Mouse (Mus musculus): ENCODE results near the gene Aaed1.
"Not testable (repeated sequence)": the region's sequence is repeated elsewhere in the genome, so short reads cannot be mapped to it uniquely, and the experiment has no call there.

Aaed1 gene

GRCm38 (mm10) chr13:64273352-64273751, 39.2 kb downstream of the Aaed1 start:
- TF ChIP-seq POU5F1 (IDR thresholded peaks at IDR 0.05; ENCODE audit: borderline replicate concordance, low read length) (no peak), CTCF (conservative IDR thresholded peaks at IDR 0.05; ENCODE audit: low read length) (no peak), NANOG (IDR thresholded peaks at IDR 0.05; ENCODE audit: borderline replicate concordance, low read length) (no peak)
- Histone ChIP-seq H3K9me3 (ENCODE audit: low read length) (no peaks in the 10 kb centered on the region), H3K4me3 (replicated peaks; ENCODE audit: low read length) (peak overlapping the region; percentile 86; the same call in 1 of the 2 replicates), H3K4me1 (replicated peaks; ENCODE audit: low read depth, low read length) (peaks cover 21% of the 10 kb centered on the region), H3K36me3 (ENCODE audit: insufficient read depth, low read length) (no peaks in the 10 kb centered on the region), H3K27me3 (ENCODE audit: insufficient read depth, low read length) (peaks cover 37% of the 10 kb centered on the region)

GRCm38 (mm10) chr13:64268384-64268783, 44.1 kb downstream of the Aaed1 start:
- H3K4me1 ChIP-seq (replicated peaks; ENCODE audit: low read depth, low read length): peaks cover 6% of the 10 kb centered on the region
- no peak for TF ChIP-seq POU5F1 (IDR thresholded peaks at IDR 0.05; ENCODE audit: borderline replicate concordance, low read length)
- no peak for TF ChIP-seq NANOG (IDR thresholded peaks at IDR 0.05; ENCODE audit: borderline replicate concordance, low read length)
- TF ChIP-seq CTCF (conservative IDR thresholded peaks at IDR 0.05; ENCODE audit: low read length): no peak
- H3K27me3 ChIP-seq (ENCODE audit: insufficient read depth, low read length): peaks cover 17% of the 10 kb centered on the region
- H3K4me3 ChIP-seq (replicated peaks; ENCODE audit: low read length): no peak overlapping the region
- no peaks in the 10 kb centered on the region for H3K9me3 ChIP-seq (ENCODE audit: low read length)
- no peaks in the 10 kb centered on the region for H3K36me3 ChIP-seq (ENCODE audit: insufficient read depth, low read length)

DNA sequence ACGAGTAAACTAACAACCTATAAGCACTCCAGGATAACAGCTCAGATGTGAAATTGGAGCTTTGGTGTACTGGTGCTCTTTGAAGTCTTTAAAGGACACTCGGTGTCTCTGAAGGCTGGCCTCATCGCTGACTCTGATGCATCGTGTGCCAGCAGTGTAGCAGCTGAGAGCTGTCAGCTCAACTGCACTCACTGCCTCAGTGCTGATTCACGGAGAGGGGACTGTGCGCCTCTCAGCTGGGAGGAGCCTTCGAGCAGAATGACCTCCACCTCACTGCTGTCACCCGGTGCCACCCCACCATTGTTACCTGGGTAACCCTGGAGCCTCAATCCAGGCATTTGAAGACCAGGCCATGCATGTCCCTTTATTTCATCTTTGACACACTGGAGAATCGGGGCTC, 45.4 kb downstream of the Aaed1 start:
- H3K36me3 ChIP-seq (ENCODE audit: insufficient read depth, low read length): no peaks in the 10 kb centered on the region
- no peaks in the 10 kb centered on the region for H3K9me3 ChIP-seq (ENCODE audit: low read length)
- TF ChIP-seq POU5F1 (IDR thresholded peaks at IDR 0.05; ENCODE audit: borderline replicate concordance, low read length): no peak
- no peak for TF ChIP-seq NANOG (IDR thresholded peaks at IDR 0.05; ENCODE audit: borderline replicate concordance, low read length)
- TF ChIP-seq CTCF (conservative IDR thresholded peaks at IDR 0.05; ENCODE audit: low read length): no peak
- H3K4me3 ChIP-seq (replicated peaks; ENCODE audit: low read length): no peak overlapping the region
- H3K27me3 ChIP-seq (ENCODE audit: insufficient read depth, low read length): peaks cover 6% of the 10 kb centered on the region; the same call in 1 of the 2 replicates
- peaks cover 2% of the 10 kb centered on the region; the same call in 1 of the 2 replicates for H3K4me1 ChIP-seq (replicated peaks; ENCODE audit: low read depth, low read length)

GRCm38 (mm10) chr13:64264586-64264985, 47.9 kb downstream of the Aaed1 start:
- H3K27me3 ChIP-seq (ENCODE audit: insufficient read depth, low read length): no peaks in the 10 kb centered on the region
- no peak for TF ChIP-seq NANOG (IDR thresholded peaks at IDR 0.05; ENCODE audit: borderline replicate concordance, low read length)
- TF ChIP-seq POU5F1 (IDR thresholded peaks at IDR 0.05; ENCODE audit: borderline replicate concordance, low read length): no peak
- no peak for TF ChIP-seq CTCF (conservative IDR thresholded peaks at IDR 0.05; ENCODE audit: low read length)
- H3K9me3 ChIP-seq (ENCODE audit: low read length): no peaks in the 10 kb centered on the region
- H3K4me1 ChIP-seq (replicated peaks; ENCODE audit: low read depth, low read length): peaks cover 14% of the 10 kb centered on the region
- no peaks in the 10 kb centered on the region for H3K36me3 ChIP-seq (ENCODE audit: insufficient read depth, low read length)
- no peak overlapping the region for H3K4me3 ChIP-seq (replicated peaks; ENCODE audit: low read length)

- no peaks in the 10 kb centered on the region for H3K9me3 ChIP-seq (ENCODE audit: low read length)
- TF ChIP-seq CTCF (conservative IDR thresholded peaks at IDR 0.05; ENCODE audit: low read length): no peak
- no peak for TF ChIP-seq NANOG (IDR thresholded peaks at IDR 0.05; ENCODE audit: borderline replicate concordance, low read length)
- TF ChIP-seq POU5F1 (IDR thresholded peaks at IDR 0.05; ENCODE audit: borderline replicate concordance, low read length): no peak
- peaks cover 30% of the 10 kb centered on the region for H3K4me1 ChIP-seq (replicated peaks; ENCODE audit: low read depth, low read length)
- H3K27me3 ChIP-seq (ENCODE audit: insufficient read depth, low read length): no peaks in the 10 kb centered on the region
- H3K36me3 ChIP-seq (ENCODE audit: insufficient read depth, low read length): no peaks in the 10 kb centered on the region
- no peak overlapping the region for H3K4me3 ChIP-seq (replicated peaks; ENCODE audit: low read length)
Measured at GRCm38 (mm10) chr13:64259903-64260302, 52.6 kb downstream of the Aaed1 start.

DNA sequence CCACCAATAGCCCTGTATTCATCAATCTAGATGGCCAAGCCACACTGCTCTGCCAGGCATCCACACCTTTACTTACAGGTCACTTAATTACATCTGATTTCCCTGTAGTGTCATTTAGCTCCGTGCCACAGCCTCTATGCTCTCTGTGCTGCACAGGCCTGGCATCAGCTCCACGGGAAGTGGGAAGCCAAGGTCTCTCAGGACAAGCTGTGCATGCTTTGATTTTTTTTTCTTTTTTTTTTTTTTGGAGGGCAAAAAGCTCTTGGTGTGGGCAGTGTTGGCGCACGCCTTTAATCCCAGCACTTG, 54.0 kb downstream of the Aaed1 start:
- Histone ChIP-seq H3K36me3 (ENCODE audit: insufficient read depth, low read length) (no peaks in the 10 kb centered on the region), H3K4me1 (replicated peaks; ENCODE audit: low read depth, low read length) (peaks cover 41% of the 10 kb centered on the region), H3K4me3 (replicated peaks; ENCODE audit: low read length) (no peak overlapping the region), H3K27me3 (ENCODE audit: insufficient read depth, low read length) (no peaks in the 10 kb centered on the region), H3K9me3 (ENCODE audit: low read length) (no peaks in the 10 kb centered on the region)
- TF ChIP-seq NANOG (IDR thresholded peaks at IDR 0.05; ENCODE audit: borderline replicate concordance, low read length) (no peak), CTCF (conservative IDR thresholded peaks at IDR 0.05; ENCODE audit: low read length) (no peak)

DNA sequence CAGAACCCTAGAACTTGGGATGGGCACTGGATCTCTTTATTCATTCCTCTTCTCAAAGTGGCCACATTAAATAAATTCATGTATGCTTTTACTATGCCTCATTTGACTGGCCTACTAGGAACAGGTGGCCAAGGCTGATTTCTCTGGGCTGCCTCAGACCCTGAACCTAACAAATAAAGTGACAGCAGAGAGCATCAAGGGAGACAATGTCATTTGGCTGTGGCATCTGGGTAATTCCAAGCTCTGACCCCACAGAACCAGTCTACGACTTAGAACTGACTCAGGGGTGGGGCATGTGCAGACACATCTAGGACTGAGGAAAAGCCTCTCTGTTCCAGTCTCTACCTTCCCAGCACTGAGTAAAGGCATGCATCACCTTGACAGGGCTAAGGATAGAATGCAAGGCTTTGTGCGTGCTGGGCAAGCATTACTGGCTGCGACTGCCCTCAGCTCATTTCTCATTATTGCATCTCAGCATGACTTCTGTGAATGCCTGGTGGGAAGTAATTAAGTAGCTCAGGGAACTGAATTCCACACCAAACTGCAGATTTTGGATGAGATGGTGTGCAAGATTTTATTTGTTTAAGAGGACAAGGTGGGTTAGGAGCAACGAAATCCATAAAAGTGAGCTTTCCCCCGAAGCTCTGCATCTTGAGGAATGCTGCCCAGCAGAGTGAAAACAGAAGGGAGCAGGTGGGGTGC, 54.5 kb downstream of the Aaed1 start:
- no peaks in the 10 kb centered on the region for H3K36me3 ChIP-seq (ENCODE audit: insufficient read depth, low read length)
- H3K9me3 ChIP-seq (ENCODE audit: low read length): no peaks in the 10 kb centered on the region
- no peak for TF ChIP-seq POU5F1 (IDR thresholded peaks at IDR 0.05; ENCODE audit: borderline replicate concordance, low read length)
- TF ChIP-seq NANOG (IDR thresholded peaks at IDR 0.05; ENCODE audit: borderline replicate concordance, low read length): 0 out of 2 replicates have a peak, but pooled peaks have one; percentile 35
- peaks cover 46% of the 10 kb centered on the region for H3K4me1 ChIP-seq (replicated peaks; ENCODE audit: low read depth, low read length)
- no peak overlapping the region for H3K4me3 ChIP-seq (replicated peaks; ENCODE audit: low read length)
- no peaks in the 10 kb centered on the region for H3K27me3 ChIP-seq (ENCODE audit: insufficient read depth, low read length)

DNA sequence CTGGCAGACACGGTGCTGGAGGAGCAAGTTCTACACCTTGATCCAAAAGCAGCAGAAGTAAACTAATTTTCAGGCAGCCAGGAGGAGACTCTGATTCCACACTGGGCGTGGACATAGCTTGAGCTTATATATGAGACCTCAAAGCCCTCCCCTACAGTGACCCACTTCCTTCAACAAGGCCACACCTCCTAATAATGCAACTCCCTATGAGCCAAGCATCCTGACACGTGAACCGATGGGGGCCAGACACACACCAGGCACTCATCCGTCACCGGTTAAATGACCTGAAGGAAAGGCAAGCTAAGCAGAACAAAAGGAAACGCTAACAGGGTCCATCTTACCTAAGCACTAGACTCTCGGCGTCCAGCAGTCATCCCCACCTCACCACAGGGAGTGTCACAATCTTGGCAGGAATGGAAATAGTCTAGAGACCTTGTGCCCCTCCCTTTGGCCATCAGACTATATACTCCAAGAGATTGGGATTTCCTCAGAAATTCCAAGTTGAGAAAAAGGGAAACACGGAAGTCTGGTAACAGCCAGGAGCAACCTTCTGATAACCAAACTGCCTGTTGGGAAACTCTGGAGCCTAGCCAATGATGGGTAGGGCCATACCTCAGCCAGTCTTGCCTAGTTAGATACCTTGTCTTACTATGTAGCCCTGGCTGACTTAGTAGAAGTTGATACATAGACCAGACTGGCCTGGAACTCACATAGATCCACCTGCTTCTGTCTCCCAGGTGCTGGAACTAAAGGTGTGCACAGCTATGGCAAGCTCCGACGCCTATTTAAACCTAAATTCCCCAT, 55.3 kb downstream of the Aaed1 start:
- Histone ChIP-seq H3K36me3 (ENCODE audit: insufficient read depth, low read length) (no peaks in the 10 kb centered on the region), H3K27me3 (ENCODE audit: insufficient read depth, low read length) (no peaks in the 10 kb centered on the region), H3K4me1 (replicated peaks; ENCODE audit: low read depth, low read length) (peaks cover 53% of the 10 kb centered on the region), H3K4me3 (replicated peaks; ENCODE audit: low read length) (no peak overlapping the region), H3K9me3 (ENCODE audit: low read length) (no peaks in the 10 kb centered on the region)
- no peak for TF ChIP-seq POU5F1 (IDR thresholded peaks at IDR 0.05; ENCODE audit: borderline replicate concordance, low read length)
- no peak for TF ChIP-seq CTCF (conservative IDR thresholded peaks at IDR 0.05; ENCODE audit: low read length)
- no peak for TF ChIP-seq NANOG (IDR thresholded peaks at IDR 0.05; ENCODE audit: borderline replicate concordance, low read length)

GRCm38 (mm10) chr13:64254185-64254584, 58.3 kb downstream of the Aaed1 start:
- peaks cover 67% of the 10 kb centered on the region for H3K4me1 ChIP-seq (replicated peaks; ENCODE audit: low read depth, low read length)
- not testable (repeated sequence) for H3K9me3 ChIP-seq (ENCODE audit: low read length); H3K36me3 ChIP-seq (ENCODE audit: insufficient read depth, low read length); H3K4me3 ChIP-seq (replicated peaks; ENCODE audit: low read length); H3K27me3 ChIP-seq (ENCODE audit: insufficient read depth, low read length)
